Mouse (Mus musculus) heart, embryonic 11.5 days (tissue): ENCODE results near the gene Atg9b. TPM values are rescaled to one million over a fixed set of nuclear protein-coding genes. Genes with fewer than 3 reads are reported as not detected.

Source experiments
- ATAC-seq: fragments of 200-750 bp; cut with Nextera tagmentation; replicated peaks from 2 replicates; pipeline ENCODE4 v1.8.0; 2017; ENCODE audit warnings: moderate library complexity; ENCODE audit not compliant: insufficient number of reproducible peaks, low FRiP score, low TSS enrichment
- H3K27ac ChIP-seq: fragments of 300-500 bp; sonication (generic); 2 replicates; pipeline ENCODE4 v1.5.1; 2014; ENCODE audit warnings: mild to moderate bottlenecking, low read depth, low read length
- H3K27me3 ChIP-seq: fragments of 300-500 bp; sonication (generic); 2 replicates; pipeline ENCODE4 v1.6.1; 2014; ENCODE audit warnings: mild to moderate bottlenecking, low read length, mixed read lengths; ENCODE audit not compliant: control insufficient read depth, insufficient read depth
- H3K36me3 ChIP-seq: fragments of 300-500 bp; sonication (generic); 2 replicates; pipeline ENCODE4 v1.6.1; 2014; ENCODE audit warnings: mild to moderate bottlenecking, low read length, moderate library complexity, mixed read lengths; ENCODE audit not compliant: control insufficient read depth, insufficient read depth
- H3K4me1 ChIP-seq: fragments of 300-500 bp; sonication (generic); 2 replicates; pipeline ENCODE4 v1.6.1; 2014; ENCODE audit warnings: low read length; ENCODE audit not compliant: control insufficient read depth, insufficient read depth
- H3K4me2 ChIP-seq: fragments of 300-500 bp; sonication (generic); 2 replicates; pipeline ENCODE4 v1.6.1; 2014; ENCODE audit warnings: mild to moderate bottlenecking, moderate library complexity
- H3K4me3 ChIP-seq: fragments of 300-500 bp; sonication (generic); 2 replicates; pipeline ENCODE4 v1.5.1; 2014; ENCODE audit warnings: low read depth, low read length
- H3K9ac ChIP-seq: fragments of 300-500 bp; sonication (generic); 2 replicates; pipeline ENCODE4 v1.6.1; 2014; ENCODE audit warnings: mild to moderate bottlenecking, low read depth, low read length, moderate library complexity
- H3K9me3 ChIP-seq: fragments of 300-500 bp; sonication (generic); replicated peaks from 2 replicates; pipeline ENCODE4 v1.6.1; 2016; ENCODE audit warnings: low read length; ENCODE audit not compliant: control insufficient read depth
- WGBS: fragments of 180-500 bp; shearing (Covaris S2); extraction: QIAGEN DNeasy Blood & Tissue Kit; methylation state at CpG from one replicate; pipeline ENCODE4 v1.1.7; 2014; ENCODE audit not compliant: insufficient replicate concordance; 5-methylcytosine and 5-hydroxymethylcytosine counted together
- polyA plus RNA-seq: library from polyadenylated mRNA; unstranded; fragments of >200 nt; fragmentation: Nextera tagmentation; extraction: Ambion mirVana; gene quantifications from 2 replicates; pipeline ENCODE4 v1.2.1, GENCODE M21; 2014

The Atg9b gene
- polyA plus RNA-seq, 1 experiment from 2014 or later = 0.49 TPM

DNA sequence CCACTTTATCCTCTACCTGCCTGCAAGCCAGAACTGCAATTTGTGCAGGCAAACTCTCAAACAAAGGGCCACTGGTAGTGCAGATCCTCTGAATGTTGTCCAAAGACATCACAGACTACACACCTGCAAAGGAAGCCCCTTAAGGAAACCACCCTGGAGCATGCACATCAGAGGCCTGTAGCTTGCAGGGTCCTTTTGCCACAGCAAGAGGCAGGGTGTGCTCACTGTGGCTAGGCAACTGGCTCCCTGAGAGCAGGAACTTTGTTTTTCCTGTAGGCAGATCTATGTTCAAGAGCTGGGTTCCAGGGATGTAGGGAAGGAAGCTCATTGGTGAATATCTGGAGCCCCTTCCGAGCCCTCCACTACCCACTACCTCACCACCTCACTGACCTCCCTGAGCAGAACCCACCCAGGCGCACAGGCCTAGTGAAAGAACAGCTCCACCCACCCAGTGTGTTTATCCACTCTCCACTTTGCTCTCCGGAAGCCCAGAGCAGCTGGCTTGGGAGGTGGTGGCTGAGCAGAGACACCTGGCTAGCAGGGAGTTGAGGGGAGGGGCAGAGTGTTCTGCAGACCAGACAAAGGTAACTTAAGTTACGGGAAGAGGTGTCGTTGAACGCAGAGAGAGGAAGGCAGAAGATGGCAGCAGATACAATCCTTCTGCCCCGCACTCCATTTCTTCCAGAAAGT, 44.6 kb downstream of the Atg9b start:
- Histone ChIP-seq H3K36me3 (no peaks in the 10 kb centered on the region), H3K9me3 (no peaks in the 10 kb centered on the region), H3K27ac (no peak overlapping the region), H3K4me2 (peak overlapping the region; percentile 92), H3K9ac (no peak overlapping the region; the same call in 1 of the 2 replicates), H3K4me1 (peaks cover 70% of the 10 kb centered on the region), H3K4me3 (no peak overlapping the region), H3K27me3 (peaks cover 7% of the 10 kb centered on the region)
- no peak for ATAC-seq
- 50% methylated on average over 7 of the region's 7 CpGs for WGBS

DNA sequence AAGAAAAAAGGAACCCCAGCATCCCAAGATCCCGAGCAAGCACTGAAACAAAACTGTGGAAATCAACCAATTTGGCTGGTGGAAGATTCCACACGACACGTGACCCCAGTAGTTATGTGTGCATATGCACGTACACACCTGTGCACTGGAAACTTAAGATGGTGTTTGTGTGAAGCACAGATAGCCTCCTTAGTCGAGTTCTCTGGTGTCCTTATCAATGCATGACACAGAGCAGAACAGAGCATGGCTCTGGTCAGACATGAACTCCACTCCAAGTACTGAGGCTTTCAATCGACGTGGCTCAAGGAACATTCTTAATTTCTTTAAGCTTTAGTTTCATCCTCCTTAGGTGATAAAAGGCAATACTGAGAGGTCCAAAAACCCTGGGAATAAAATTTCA, 45.6 kb downstream of the Atg9b start:
- H3K4me3 ChIP-seq = no peak overlapping the region
- WGBS = 66% methylated on average over 7 of the region's 7 CpGs
- no peak for ATAC-seq
- H3K4me2 ChIP-seq = no peak overlapping the region
- H3K27me3 ChIP-seq = peaks cover 7% of the 10 kb centered on the region
- H3K9ac ChIP-seq = no peak overlapping the region
- no peaks in the 10 kb centered on the region for H3K36me3 ChIP-seq
- no peak overlapping the region for H3K27ac ChIP-seq
- H3K4me1 ChIP-seq = peaks cover 74% of the 10 kb centered on the region
- no peaks in the 10 kb centered on the region for H3K9me3 ChIP-seq

DNA sequence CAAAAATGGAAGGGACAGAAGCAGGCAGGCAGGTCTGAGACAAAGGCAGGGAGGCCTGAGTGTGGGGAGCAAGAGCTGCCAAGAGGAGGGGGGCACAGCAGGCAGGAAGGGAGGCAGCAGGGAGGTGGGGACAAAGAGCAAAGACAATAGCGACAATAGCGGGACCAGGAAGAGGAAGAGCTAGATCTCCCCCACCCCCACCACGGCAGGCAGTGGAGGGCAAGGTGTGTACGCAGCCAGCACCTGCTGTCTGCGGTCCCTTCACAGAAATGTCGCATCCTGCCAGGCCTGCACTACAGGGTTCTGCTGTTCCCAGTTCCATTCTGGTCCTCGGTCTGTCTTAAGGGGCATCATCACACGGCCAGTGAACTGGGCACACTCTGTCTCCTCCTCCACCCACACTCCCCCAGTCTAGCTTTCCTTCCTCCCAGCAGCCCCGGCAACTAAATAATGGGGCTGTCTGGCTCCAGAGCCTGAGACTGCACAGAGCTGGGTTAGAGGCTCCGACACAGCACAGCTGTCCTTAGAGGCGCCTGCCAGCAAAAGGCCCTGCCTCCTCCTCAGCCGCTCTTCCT, 47.4 kb downstream of the Atg9b start:
- peak; percentile 9; the same call in 1 of the 2 replicates for ATAC-seq
- Histone ChIP-seq H3K36me3 (peaks cover 2% of the 10 kb centered on the region; the same call in 1 of the 2 replicates), H3K27ac (peak overlapping the region; percentile 57), H3K4me2 (peak overlapping the region; percentile 7), H3K9ac (peak overlapping the region; percentile 6), H3K27me3 (no peaks in the 10 kb centered on the region; the same call in 1 of the 2 replicates), H3K4me1 (peaks cover 78% of the 10 kb centered on the region), H3K9me3 (no peaks in the 10 kb centered on the region), H3K4me3 (no peak overlapping the region)
- WGBS = 17% methylated on average over 12 of the region's 12 CpGs

DNA sequence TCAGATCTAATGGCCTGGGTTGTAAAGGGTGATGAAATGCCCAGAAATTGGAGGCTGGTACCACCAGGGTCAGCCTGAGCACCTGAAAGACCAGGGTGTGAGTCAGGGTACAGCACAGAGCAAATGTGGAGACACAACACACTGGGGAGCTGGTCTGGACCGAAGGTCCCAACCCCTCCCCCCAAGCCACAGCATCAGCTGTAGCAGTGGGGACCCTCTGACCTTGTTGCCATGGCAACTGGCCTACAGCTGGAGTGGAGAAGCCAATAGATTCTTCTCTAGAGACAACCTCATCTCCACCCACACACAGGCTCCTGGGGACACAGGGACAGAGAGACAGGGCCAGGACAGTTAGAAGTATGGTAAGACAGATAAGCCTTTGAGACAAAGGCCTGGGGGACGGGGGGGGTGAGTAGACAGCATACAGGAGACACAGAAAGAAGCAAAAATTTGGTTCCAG, 47.9 kb downstream of the Atg9b start:
- Histone ChIP-seq H3K4me2 (peak overlapping the region; percentile 7; the same call in 1 of the 2 replicates), H3K27me3 (no peaks in the 10 kb centered on the region), H3K4me1 (peaks cover 78% of the 10 kb centered on the region), H3K4me3 (no peak overlapping the region), H3K27ac (peak overlapping the region; percentile 57), H3K9ac (peak overlapping the region; percentile 6), H3K9me3 (no peaks in the 10 kb centered on the region), H3K36me3 (peaks cover 2% of the 10 kb centered on the region; the same call in 1 of the 2 replicates)
- no peak for ATAC-seq
- WGBS = 16% methylated on average over 2 of the region's 2 CpGs

DNA sequence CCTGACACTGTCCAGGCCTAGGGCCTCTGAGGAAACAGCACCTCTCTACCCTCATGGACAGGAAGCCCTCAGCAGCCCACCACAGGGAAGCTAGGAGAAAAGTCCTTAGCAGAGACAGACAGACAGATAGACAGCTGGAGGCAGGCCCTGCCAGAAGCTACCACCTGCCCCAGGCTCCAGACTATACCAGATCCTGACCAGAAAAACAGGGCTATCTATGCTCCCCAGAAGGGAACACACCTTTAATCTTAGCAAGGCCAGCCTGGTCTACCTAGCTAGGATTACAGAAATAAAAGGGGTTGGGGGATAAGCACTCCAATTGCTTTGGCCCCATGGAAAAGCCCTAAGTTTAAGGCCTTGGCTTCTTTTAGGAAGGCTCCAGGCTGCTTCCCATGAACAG, 48.6 kb downstream of the Atg9b start:
- Histone ChIP-seq H3K27me3 (no peaks in the 10 kb centered on the region), H3K9ac (no peak overlapping the region), H3K4me2 (no peak overlapping the region), H3K4me3 (no peak overlapping the region), H3K36me3 (peaks cover 2% of the 10 kb centered on the region; the same call in 1 of the 2 replicates), H3K27ac (peak overlapping the region; percentile 57), H3K4me1 (peaks cover 78% of the 10 kb centered on the region), H3K9me3 (no peaks in the 10 kb centered on the region)
- ATAC-seq = no peak

DNA sequence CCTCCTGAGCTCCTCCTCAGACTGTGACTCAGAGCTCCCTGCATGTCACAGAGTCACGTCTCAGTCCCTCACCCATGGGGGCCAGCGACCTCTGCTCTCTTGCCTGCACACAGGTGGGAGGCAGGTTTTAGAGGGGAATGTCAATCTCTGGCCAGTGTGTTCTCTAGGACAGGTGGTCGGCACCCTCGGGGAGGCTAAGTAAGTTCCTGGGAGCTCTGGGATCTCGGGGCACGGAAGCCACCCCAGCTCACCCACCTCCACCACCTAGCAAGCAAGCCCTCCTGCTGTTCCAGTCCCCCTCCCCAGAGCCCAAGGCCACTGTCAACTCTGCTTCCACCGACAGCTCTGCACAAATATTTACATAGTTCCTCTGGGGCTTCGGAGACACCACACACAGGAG, 49.0 kb downstream of the Atg9b start:
- no peak overlapping the region for H3K4me3 ChIP-seq
- peaks cover 4% of the 10 kb centered on the region for H3K36me3 ChIP-seq
- no peak overlapping the region for H3K4me2 ChIP-seq
- no peaks in the 10 kb centered on the region for H3K9me3 ChIP-seq
- no peaks in the 10 kb centered on the region for H3K27me3 ChIP-seq
- peaks cover 79% of the 10 kb centered on the region for H3K4me1 ChIP-seq
- H3K9ac ChIP-seq = no peak overlapping the region
- whole genome bisulfite sequencing = 35% methylated on average over 8 of the region's 8 CpGs
- no peak for ATAC-seq
- peak overlapping the region; percentile 57 for H3K27ac ChIP-seq

DNA sequence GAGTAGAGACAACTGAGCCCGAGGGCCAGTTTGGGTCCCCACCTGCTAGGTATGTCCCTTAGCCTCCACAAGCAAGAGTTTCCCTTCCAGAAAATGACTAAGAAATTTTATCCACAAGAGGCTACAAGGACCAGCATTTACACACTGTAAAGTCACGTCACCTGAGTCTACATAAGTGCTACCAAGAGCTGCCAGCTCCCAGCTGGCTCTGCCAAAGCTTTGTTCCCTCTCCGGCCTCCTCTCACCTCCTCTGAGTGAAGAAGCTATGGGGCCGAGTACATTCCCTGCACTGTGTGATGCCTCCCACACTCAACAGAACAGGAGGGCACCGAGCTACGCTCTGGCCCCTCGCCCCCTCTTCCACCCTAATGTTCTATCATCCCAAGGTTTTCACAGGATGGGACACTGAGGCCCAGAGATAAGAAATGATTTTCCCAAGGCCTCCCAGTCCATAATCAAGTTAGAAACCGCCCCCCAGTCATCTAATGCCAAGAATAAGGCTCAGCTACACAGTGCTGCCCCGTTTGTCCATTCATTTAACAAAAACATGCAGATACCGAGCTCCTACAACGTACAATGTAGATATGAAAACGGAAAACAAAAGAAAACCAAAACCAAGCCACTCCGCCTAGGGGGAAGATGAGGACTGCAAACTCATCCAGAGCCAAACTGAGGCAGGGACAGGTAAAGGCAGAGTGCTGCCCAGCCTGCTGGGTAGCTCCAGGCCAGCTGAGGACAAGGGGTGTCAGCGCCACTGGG, 49.6 kb downstream of the Atg9b start:
- 54% methylated on average over 14 of the region's 14 CpGs for WGBS
- Histone ChIP-seq H3K27ac (peak overlapping the region; percentile 57), H3K36me3 (peaks cover 5% of the 10 kb centered on the region), H3K9me3 (no peaks in the 10 kb centered on the region), H3K27me3 (no peaks in the 10 kb centered on the region), H3K9ac (no peak overlapping the region), H3K4me1 (peaks cover 79% of the 10 kb centered on the region), H3K4me2 (peak overlapping the region; percentile 2; the same call in 1 of the 2 replicates), H3K4me3 (no peak overlapping the region)
- no peak for ATAC-seq

DNA sequence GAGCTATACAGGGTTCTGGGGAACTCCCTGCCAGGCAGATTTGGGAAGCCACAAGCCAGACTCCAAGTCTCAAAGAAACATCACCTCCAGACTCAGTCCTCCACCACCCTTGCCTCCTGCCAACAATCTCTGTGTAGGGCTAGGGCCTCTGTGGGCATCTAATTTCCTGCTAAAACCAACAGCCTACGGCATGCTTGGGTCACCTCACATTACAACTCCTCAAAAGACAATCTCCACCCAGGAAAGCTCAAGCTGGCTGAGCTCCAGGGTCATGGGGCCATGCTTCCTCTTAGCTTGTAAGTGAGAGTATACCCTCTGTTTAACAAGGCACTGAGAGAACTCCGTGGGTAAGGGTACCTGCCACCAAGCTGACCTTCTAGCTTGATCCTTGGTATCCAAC, 54.1 kb downstream of the Atg9b start:
- no peaks in the 10 kb centered on the region for H3K27me3 ChIP-seq
- H3K9ac ChIP-seq = no peak overlapping the region
- peaks cover 74% of the 10 kb centered on the region for H3K4me1 ChIP-seq
- no peak for ATAC-seq
- H3K36me3 ChIP-seq = peaks cover 5% of the 10 kb centered on the region
- no peaks in the 10 kb centered on the region for H3K9me3 ChIP-seq
- WGBS = 43% methylated on average over 2 of the region's 2 CpGs
- H3K4me3 ChIP-seq = no peak overlapping the region
- H3K4me2 ChIP-seq = peak overlapping the region; percentile 17
- H3K27ac ChIP-seq = peak overlapping the region; percentile 88
